Mouse (Mus musculus): ENCODE data around the gene Phldb1.

- TF ChIP-seq CTCF (conservative IDR thresholded peaks at IDR 0.05; ENCODE audit: insufficient read depth, insufficient read length, low read depth, low read length) (no peak), POLR2A (IDR thresholded peaks at IDR 0.05; ENCODE audit: low read depth, low read length) (no peak)
Measured at GRCm38 (mm10) chr9:44648881-44649281, 86.1 kb downstream of the Phldb1 start.

Data from kidney, adult 2 months (tissue).